Mouse (Mus musculus) olfactory bulb, adult 2 months (tissue): Measurements from ENCODE around the gene Slc27a3. TPM values are rescaled to one million over a fixed set of nuclear protein-coding genes. Genes with fewer than 3 reads are reported as not detected.

Source experiments
- H3K27ac ChIP-seq: fragments of 200-500 bp; 2 replicates; pipeline ENCODE4 v1.5.1; 2012; ENCODE audit warnings: low read depth, low read length; ENCODE audit not compliant: insufficient read depth
- H3K4me1 ChIP-seq: fragments of 200-500 bp; 2 replicates; pipeline ENCODE4 v1.6.1; 2012; ENCODE audit warnings: low read length; ENCODE audit not compliant: control insufficient read depth, insufficient read depth
- H3K4me3 ChIP-seq: fragments of 200-500 bp; 2 replicates; pipeline ENCODE4 v1.5.1; 2012; ENCODE audit warnings: mild to moderate bottlenecking, low read depth, low read length, moderate library complexity; ENCODE audit not compliant: insufficient read depth
- CTCF ChIP-seq: fragments of 200-500 bp; IDR thresholded peaks from 2 replicates; pipeline ENCODE4 v1.5.1; 2012; ENCODE audit warnings: low read depth, mild to moderate bottlenecking, low read length, moderate library complexity; ENCODE audit not compliant: insufficient read depth
- POLR2A ChIP-seq: fragments of 200-500 bp; IDR thresholded peaks from 2 replicates; pipeline ENCODE4 v1.6.1; 2012; ENCODE audit warnings: mild to moderate bottlenecking, low read depth, low read length, moderate library complexity; ENCODE audit not compliant: insufficient read depth
- WGBS: fragments of 180-500 bp; shearing (Covaris S2); methylation state at CpG from one replicate; pipeline ENCODE4 v1.1.7; 2018; 5-methylcytosine and 5-hydroxymethylcytosine counted together
- polyA plus RNA-seq: library from polyadenylated mRNA; stranded (reverse); fragments of >200 nt; gene quantifications from 2 replicates; pipeline ENCODE4 v1.2.4, GENCODE M21; 2012; ENCODE audit warnings: low replicate concordance; ENCODE audit not compliant: missing spikeins, insufficient read depth, insufficient read length

Gene Slc27a3
- polyA plus RNA-seq, 1 experiment, result not detected

DNA sequence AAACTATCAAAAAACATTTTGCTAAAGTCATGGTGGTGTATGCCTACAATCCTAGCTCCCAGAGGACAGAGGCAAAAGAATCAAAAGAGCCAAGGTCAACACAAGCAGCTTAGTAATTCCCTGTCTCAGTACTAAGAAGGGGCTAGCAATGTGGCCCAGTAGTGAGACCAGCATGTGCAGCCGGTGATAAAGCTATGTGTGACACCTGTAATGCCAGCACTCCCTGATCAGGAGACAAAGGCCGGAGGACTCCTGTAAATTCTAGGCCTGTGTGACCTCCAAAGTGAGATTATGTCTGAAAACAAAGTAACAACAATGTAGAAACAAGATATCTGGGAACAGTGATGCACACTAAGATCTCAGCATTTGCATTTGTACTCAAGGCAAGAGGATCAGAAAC lies 35.8 kb upstream of the Slc27a3 start:
- Histone ChIP-seq H3K27ac (no peak overlapping the region), H3K4me1 (peaks cover 2% of the 10 kb centered on the region; the same call in 1 of the 2 replicates), H3K4me3 (no peak overlapping the region)
- 93% methylated on average over 2 of the region's 2 CpGs for WGBS
- TF ChIP-seq CTCF, result no peak
- TF ChIP-seq POLR2A, result no peak

DNA sequence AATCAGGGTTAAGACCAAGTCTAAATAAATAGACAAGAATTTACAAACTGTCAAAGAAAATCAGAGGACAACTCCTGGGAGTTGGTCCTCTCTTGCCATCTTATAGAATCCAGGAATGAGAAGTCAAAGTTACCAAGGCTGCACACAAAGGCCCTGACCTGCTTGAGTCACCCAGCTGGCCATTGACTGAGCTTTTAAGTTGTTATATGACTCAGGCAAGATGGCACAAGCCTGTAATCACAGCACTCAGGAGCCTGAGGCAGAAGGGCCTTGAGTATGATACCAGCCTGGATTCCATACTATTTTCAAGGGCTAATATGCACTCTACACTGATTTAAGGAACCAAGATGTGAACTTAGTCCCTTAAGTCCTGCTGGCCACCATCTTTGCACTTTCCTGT lies 33.8 kb upstream of the Slc27a3 start:
- Histone ChIP-seq H3K27ac (no peak overlapping the region), H3K4me1 (peaks cover 1% of the 10 kb centered on the region; the same call in 1 of the 2 replicates), H3K4me3 (no peak overlapping the region)
- TF ChIP-seq POLR2A, result no peak

DNA sequence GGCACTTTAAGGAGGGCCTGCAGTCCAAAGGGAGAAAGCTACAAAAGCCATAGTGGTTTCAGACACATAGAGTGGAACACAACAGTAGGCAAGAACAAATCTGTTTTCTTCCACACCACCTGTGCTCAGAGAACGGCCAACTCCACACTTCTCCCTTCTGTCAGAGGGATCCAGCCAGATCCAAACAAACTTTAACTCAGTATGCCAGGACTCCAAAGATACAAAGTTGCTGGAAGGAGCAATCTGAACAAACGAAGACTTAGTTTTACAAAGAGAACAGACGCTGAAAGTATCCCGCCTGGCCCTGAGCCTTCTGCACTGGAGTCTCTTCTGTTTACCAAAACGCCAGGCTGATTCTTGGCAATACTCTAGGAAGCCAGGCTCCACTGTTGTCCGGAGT lies 31.0 kb upstream of the Slc27a3 start:
- H3K27ac ChIP-seq, result no peak overlapping the region
- no peak overlapping the region for H3K4me3 ChIP-seq
- no peak for TF ChIP-seq POLR2A
- H3K4me1 ChIP-seq, result no peaks in the 10 kb centered on the region; the same call in 1 of the 2 replicates
- 68% methylated on average over 6 of the region's 6 CpGs for WGBS

DNA sequence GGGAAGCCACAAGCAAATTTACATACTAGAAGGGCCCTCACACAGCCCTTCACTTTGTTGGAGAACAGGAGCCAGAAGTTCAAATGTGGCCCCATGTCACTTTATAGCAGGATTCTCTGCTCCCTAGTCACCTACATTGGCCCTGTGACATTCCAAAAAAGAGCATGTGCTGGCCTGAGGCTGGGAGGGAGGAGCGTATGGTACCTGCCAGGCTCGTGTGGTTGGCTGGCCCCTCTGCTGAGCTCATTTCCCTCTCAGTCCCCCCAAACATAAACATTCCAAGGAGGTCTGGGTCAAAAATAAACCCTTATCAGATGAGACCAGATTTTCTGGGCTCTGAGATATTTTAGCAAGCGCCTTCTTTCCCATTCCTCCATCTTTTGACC lies 23.3 kb upstream of the Slc27a3 start:
- H3K4me3 ChIP-seq, result no peak overlapping the region
- H3K4me1 ChIP-seq, result no peaks in the 10 kb centered on the region
- WGBS, result 84% methylated on average over 3 of the region's 3 CpGs
- no peak overlapping the region for H3K27ac ChIP-seq
- no peak for TF ChIP-seq POLR2A
- no peak for TF ChIP-seq CTCF

DNA sequence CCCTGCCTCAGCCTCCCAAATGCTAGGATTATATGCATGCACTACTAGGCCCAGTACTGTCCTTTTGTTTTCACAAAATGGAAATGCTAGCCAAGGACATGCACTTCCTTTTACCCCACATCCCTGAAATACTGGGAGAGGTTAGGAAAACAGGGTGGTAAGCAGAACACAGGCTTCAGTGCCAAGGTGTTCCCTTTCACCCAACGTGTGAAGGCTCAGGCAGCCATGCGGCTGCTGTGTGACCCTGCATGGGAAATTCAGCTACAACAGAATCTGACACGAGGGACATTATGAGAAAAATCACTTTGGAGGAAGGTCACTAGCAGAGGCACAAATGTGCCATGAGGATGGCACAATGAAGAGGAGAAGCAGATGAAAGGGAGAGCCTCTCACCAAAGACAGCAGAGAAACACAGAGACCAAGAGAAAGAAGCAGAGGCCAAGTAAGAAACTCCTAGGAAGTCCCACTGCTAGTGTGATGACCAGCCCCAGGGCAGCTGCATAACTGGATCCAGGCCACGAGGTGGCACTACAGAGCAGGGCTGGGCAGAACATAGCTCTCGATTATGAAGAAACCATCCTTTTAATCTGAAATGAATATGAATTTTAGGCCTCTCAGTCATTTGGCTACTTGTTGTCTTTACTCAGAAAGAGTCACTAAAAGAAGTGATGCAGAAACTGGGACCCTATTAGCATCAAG lies 22.7 kb upstream of the Slc27a3 start:
- Histone ChIP-seq H3K4me1 (no peaks in the 10 kb centered on the region), H3K27ac (no peak overlapping the region), H3K4me3 (no peak overlapping the region)
- WGBS, result 41% methylated on average over 5 of the region's 5 CpGs
- 0 out of 2 replicates have a peak, but pooled peaks have one; percentile 44 for TF ChIP-seq CTCF
- no peak for TF ChIP-seq POLR2A

DNA sequence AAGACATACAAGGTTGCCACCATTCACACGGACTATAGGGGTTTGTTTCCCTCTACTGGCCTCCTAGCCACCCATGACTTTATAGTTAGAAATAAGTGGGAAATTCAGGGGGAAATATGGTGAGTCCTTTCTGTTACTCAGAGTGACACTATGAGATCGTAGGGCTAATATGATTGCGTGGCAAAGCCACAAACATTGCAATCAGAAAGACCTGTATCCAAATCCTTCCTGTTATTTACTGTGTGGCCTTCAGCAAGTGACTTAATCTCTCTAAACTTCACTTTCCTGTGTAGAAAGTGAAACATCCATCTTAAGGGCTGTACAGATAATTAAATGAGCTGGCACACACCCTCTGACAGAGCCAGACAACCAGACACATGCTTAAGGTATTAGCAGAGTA lies 19.0 kb upstream of the Slc27a3 start:
- 91% methylated on average over 3 of the region's 3 CpGs for WGBS
- Histone ChIP-seq H3K4me3 (no peak overlapping the region), H3K4me1 (no peaks in the 10 kb centered on the region), H3K27ac (no peak overlapping the region)
- TF ChIP-seq POLR2A, result no peak
- no peak for TF ChIP-seq CTCF

DNA sequence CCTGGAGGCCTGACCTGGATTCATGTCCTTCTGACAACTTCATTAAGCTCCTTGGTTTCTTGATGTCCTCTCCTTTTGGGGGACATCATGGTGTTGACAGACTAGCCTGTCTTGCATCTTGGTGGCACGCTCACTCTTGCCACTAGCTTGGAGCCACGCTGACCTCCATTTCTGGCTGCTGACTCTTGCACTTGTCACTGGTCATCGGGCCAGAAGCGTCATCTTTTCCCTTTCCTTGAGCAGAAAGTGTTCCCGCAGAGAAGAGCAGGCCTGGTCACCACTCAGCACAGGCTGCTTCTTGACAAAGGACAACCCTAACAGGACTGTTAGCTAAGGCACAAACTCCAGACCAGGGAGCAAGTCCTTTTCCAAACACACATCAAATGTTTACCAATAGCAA lies 16.7 kb upstream of the Slc27a3 start:
- Histone ChIP-seq H3K4me3 (no peak overlapping the region), H3K4me1 (no peaks in the 10 kb centered on the region), H3K27ac (no peak overlapping the region)
- WGBS, result 95% methylated on average over 5 of the region's 5 CpGs
- no peak for TF ChIP-seq POLR2A
- no peak for TF ChIP-seq CTCF

DNA sequence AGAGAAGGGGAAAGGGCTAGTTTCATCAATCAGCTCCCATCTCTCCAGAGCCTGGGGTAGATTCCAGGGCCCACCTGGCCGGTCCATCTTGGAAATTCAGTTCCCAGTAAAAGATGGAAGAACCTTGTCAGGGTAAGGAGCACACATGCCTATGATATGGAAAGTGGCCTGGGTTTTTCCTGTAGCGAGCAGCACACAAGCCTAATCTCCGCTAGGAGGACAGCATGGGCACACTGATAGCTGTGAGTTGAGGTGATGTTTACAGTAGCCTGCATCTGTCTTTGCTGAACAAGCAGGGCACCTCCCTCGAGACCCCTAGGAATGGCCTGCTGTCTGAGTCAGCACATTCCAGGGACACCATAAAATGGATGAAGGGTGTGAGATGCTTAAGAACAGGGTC lies 14.9 kb upstream of the Slc27a3 start:
- no peak for TF ChIP-seq POLR2A
- WGBS, result 89% methylated on average over 4 of the region's 4 CpGs
- Histone ChIP-seq H3K4me1 (no peaks in the 10 kb centered on the region), H3K27ac (no peak overlapping the region), H3K4me3 (no peak overlapping the region)

DNA sequence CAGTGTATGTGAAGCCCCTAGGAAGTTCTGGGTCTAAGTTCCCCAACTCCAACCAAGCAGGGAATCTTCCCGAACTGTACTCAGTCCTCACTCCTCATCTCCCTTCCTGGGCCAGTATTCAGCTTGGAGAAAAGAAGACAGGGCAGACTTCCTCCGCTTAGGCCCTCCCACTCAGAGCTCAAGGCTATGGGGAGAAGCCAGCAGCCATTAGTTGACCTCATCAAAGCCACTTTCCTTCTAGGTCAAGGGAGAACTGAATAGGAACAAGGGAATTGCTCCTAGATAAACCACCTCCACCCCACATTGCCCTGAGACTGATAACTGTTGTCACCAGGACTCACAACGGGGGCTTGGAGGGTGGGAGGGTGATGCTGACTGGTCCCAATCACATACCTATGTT lies 14.4 kb upstream of the Slc27a3 start:
- TF ChIP-seq CTCF (no peak), POLR2A (no peak)
- Histone ChIP-seq H3K4me3 (no peak overlapping the region), H3K27ac (no peak overlapping the region), H3K4me1 (no peaks in the 10 kb centered on the region)
- WGBS, result 96% methylated on average over 3 of the region's 3 CpGs

DNA sequence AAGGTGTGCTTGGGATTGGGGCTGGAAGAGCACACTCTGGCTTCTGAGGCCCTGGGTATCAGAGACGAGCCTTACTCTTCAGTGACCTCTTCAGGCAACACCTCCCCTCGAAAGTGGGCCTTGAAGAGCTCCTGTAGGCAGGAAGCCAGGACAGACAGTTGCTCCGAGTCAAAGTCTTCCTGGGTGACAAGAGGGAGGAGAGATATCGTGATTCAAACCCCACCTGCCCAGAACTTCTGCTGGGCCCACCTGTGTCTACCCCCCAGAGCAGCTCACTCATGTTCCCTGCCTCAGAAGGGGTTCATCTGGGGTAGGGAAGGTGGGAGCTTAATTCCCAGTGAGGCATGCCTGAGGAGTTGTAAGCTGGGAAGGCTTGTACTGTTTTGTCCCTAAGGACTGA lies 11.3 kb upstream of the Slc27a3 start:
- Histone ChIP-seq H3K4me1 (no peaks in the 10 kb centered on the region), H3K4me3 (no peak overlapping the region), H3K27ac (no peak overlapping the region)
- TF ChIP-seq CTCF (no peak), POLR2A (no peak)
- WGBS, result 79% methylated on average over 4 of the region's 4 CpGs
